Comparison of ENCODE assay signal across 22 mouse cellular contexts in the genomic region with DNA sequence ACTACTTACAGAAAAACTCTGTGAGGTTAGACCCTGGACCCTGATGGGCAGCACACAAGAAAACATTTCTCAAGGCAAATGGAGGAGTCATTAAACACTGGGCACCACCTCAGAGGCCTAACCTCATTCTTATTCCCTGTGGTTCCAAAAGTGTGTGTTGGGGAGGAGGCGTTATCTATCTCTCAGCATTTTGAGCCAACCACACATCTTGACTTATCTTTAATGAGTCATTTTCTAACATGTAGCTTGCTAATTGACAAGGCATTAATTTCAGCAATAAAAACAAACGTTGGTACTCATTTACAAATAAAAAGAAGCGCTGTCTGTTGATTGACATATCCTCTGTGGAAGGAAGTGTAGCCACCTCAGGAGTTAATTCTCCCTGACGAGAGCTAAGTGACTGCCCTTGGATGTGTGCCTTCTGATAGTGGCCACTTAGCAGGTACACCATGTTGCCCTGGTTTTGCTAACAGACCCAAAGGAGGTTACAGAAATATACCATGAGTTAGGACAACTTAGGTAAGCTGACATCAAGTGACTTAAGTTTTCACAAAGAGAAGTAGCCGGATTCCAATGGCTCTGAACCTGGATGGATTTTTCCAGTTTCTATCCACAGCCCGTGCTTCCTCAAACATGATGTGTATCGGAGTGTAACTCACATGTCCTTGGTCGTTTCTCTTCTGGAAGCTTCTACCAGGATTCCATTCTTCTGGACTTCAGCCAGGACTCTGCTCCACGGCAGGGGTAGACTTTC. TPM values are rescaled to one million over a fixed set of nuclear protein-coding genes. Genes with fewer than 3 reads are reported as not detected.
DNase-seq lines count a peak whose midpoint lies in the region; ATAC-seq and TF ChIP-seq lines count a peak whose summit lies in the region.
"Had no signal": no experiment of that assay in that cellular context is flagged by ENCODE, and none has a peak within 500 bp of the region (broad histone marks: within the 10 kb centered on the region; RNA-seq: fewer than 3 reads in every experiment).

No protein-coding gene starts in this region.

- H3K9ac ChIP-seq in embryonic facial prominence, embryonic 14.5 days (ENCODE audit: low read depth, low read length): no peak overlapping the region
- H3K9ac ChIP-seq in kidney, postnatal 0 days (ENCODE audit: low read depth, low read length): no peak overlapping the region
- H3K9ac ChIP-seq in kidney, embryonic 14.5 days (ENCODE audit: low read depth, low read length): no peak overlapping the region
- H3K9ac ChIP-seq in lung, postnatal 0 days (replicated peaks; ENCODE audit: low read depth): no peak overlapping the region
- H3K9ac ChIP-seq in stomach, embryonic 16.5 days (ENCODE audit: low read length): no peak overlapping the region
- H3K9ac ChIP-seq in forebrain, embryonic 14.5 days (ENCODE audit: low read length): no peak overlapping the region
- H3K9ac ChIP-seq: limb, embryonic 13.5 days; liver, embryonic 13.5 days; midbrain, embryonic 13.5 days had no signal

- WGBS in embryonic facial prominence, embryonic 14.5 days: 50% methylated on average over 9 of the region's 9 CpGs
- 74% methylated on average over 9 of the region's 9 CpGs for WGBS in embryonic facial prominence, embryonic 10.5 days
- WGBS in kidney, postnatal 0 days: 51% methylated on average over 9 of the region's 9 CpGs
- 67% methylated on average over 9 of the region's 9 CpGs for WGBS in kidney, embryonic 14.5 days
- WGBS in lung, postnatal 0 days: 41% methylated on average over 9 of the region's 9 CpGs
- WGBS in lung, adult 2 months: 46% methylated on average over 9 of the region's 9 CpGs
- 50% methylated on average over 9 of the region's 9 CpGs for WGBS in stomach, embryonic 16.5 days
- 41% methylated on average over 9 of the region's 9 CpGs for WGBS in forebrain, embryonic 14.5 days

- no peak overlapping the region for H3K27ac ChIP-seq in embryonic facial prominence, embryonic 14.5 days (replicated peaks; ENCODE audit: low read depth, low read length)
- H3K27ac ChIP-seq in embryonic facial prominence, embryonic 10.5 days (replicated peaks): no peak overlapping the region
- H3K27ac ChIP-seq in kidney, postnatal 0 days: no peak overlapping the region
- H3K27ac ChIP-seq in kidney, embryonic 14.5 days (ENCODE audit: low read depth, low read length): no peak overlapping the region
- H3K27ac ChIP-seq in lung, postnatal 0 days (ENCODE audit: low read length): no peak overlapping the region
- H3K27ac ChIP-seq in stomach, embryonic 16.5 days (ENCODE audit: low read length): no peak overlapping the region
- no peak overlapping the region for H3K27ac ChIP-seq in forebrain, embryonic 14.5 days (ENCODE audit: low read depth, low read length)
- H3K27ac ChIP-seq: heart, adult 2 months; limb, embryonic 13.5 days; liver, embryonic 13.5 days; midbrain, embryonic 13.5 days had no signal

- peak overlapping the region; percentile 20; the same call in 1 of the 2 replicates for H3K4me2 ChIP-seq in embryonic facial prominence, embryonic 14.5 days (ENCODE audit: low read depth, low read length)
- H3K4me2 ChIP-seq in kidney, postnatal 0 days (ENCODE audit: low read length): 0 out of 2 replicates have a peak overlapping the region, but pooled peaks have one; percentile 6
- H3K4me2 ChIP-seq in kidney, embryonic 14.5 days (replicated peaks; ENCODE audit: low read depth, low read length): no peak overlapping the region
- H3K4me2 ChIP-seq in lung, postnatal 0 days (replicated peaks; ENCODE audit: low read depth, low read length): peak overlapping the region; percentile 25; the same call in 1 of the 2 replicates
- peak overlapping the region; percentile 14; the same call in 1 of the 2 replicates for H3K4me2 ChIP-seq in stomach, embryonic 16.5 days (ENCODE audit: low read depth, low read length)
- no peak overlapping the region for H3K4me2 ChIP-seq in forebrain, embryonic 14.5 days (ENCODE audit: low read length)
- H3K4me2 ChIP-seq: limb, embryonic 13.5 days; liver, embryonic 13.5 days; midbrain, embryonic 13.5 days had no signal

- TF ChIP-seq EP300 in lung, postnatal 0 days (IDR thresholded peaks at IDR 0.05): no peak

- H3K36me3 ChIP-seq in embryonic facial prominence, embryonic 14.5 days (ENCODE audit: control insufficient read depth, insufficient read depth, low read length): no peaks in the 10 kb centered on the region
- no peaks in the 10 kb centered on the region for H3K36me3 ChIP-seq in embryonic facial prominence, embryonic 10.5 days (replicated peaks)
- H3K36me3 ChIP-seq in kidney, postnatal 0 days (ENCODE audit: insufficient read depth, low read length): no peaks in the 10 kb centered on the region
- H3K36me3 ChIP-seq in kidney, embryonic 14.5 days (ENCODE audit: control insufficient read depth, insufficient read depth, low read length): no peaks in the 10 kb centered on the region
- H3K36me3 ChIP-seq in lung, postnatal 0 days (ENCODE audit: insufficient read depth, low read length): no peaks in the 10 kb centered on the region
- H3K36me3 ChIP-seq in stomach, embryonic 16.5 days (ENCODE audit: control insufficient read depth, insufficient read depth, low read length): no peaks in the 10 kb centered on the region
- H3K36me3 ChIP-seq in forebrain, embryonic 14.5 days (ENCODE audit: control insufficient read depth, insufficient read depth, low read length): no peaks in the 10 kb centered on the region
- H3K36me3 ChIP-seq: limb, embryonic 13.5 days; liver, embryonic 13.5 days; midbrain, embryonic 13.5 days had no signal

- TF ChIP-seq POLR2A in lung, adult 2 months (IDR thresholded peaks at IDR 0.05; ENCODE audit: borderline replicate concordance, extremely low read depth, low read depth, low read length): no peak

- DNase-seq in embryonic facial prominence, embryonic 14.5 days (ENCODE audit: low spot score): no peak
- DNase-seq in embryonic facial prominence, embryonic 10.5 days (ENCODE audit: low spot score): no peak
- peak; percentile 34 for DNase-seq in kidney, postnatal 0 days (ENCODE audit: low spot score)
- peak; percentile 35 for DNase-seq in lung, postnatal 0 days (ENCODE audit: low spot score)
- no peak for DNase-seq in lung, adult 2 months
- no peak for DNase-seq in forebrain, embryonic 14.5 days (ENCODE audit: low spot score)
- DNase-seq: adrenal gland, postnatal 25 days; cerebellum, adult 11-12 months; cerebellum, postnatal 14 days; embryo, embryonic 11 days; gastrocnemius, postnatal 10 days; kidney, adult 8-10 months; liver, embryonic 13.5 days; thymus, adult 18-20 months; thymus, postnatal 4 days had no signal

- no peak overlapping the region for H3K4me3 ChIP-seq in embryonic facial prominence, embryonic 14.5 days (ENCODE audit: low read depth, low read length)
- H3K4me3 ChIP-seq in embryonic facial prominence, embryonic 10.5 days: no peak overlapping the region
- H3K4me3 ChIP-seq in kidney, postnatal 0 days (replicated peaks; ENCODE audit: low read depth, low read length): no peak overlapping the region
- H3K4me3 ChIP-seq in kidney, embryonic 14.5 days (ENCODE audit: low read length): no peak overlapping the region
- H3K4me3 ChIP-seq in lung, postnatal 0 days (ENCODE audit: low read depth, low read length): no peak overlapping the region
- H3K4me3 ChIP-seq in lung, adult 2 months (replicated peaks; ENCODE audit: extremely low read depth, low read depth, low read length): no peak overlapping the region
- H3K4me3 ChIP-seq in stomach, embryonic 16.5 days (replicated peaks; ENCODE audit: low read length): no peak overlapping the region
- no peak overlapping the region for H3K4me3 ChIP-seq in forebrain, embryonic 14.5 days (ENCODE audit: low read depth, low read length)
- H3K4me3 ChIP-seq: heart, adult 2 months; limb, embryonic 13.5 days; liver, embryonic 13.5 days; midbrain, embryonic 13.5 days; myocyte had no signal

- no peaks in the 10 kb centered on the region for H3K27me3 ChIP-seq in embryonic facial prominence, embryonic 14.5 days (replicated peaks; ENCODE audit: control insufficient read depth, insufficient read depth, low read length)
- no peaks in the 10 kb centered on the region for H3K27me3 ChIP-seq in embryonic facial prominence, embryonic 10.5 days (replicated peaks; ENCODE audit: low read depth, poor library complexity, severe bottlenecking)
- no peaks in the 10 kb centered on the region for H3K27me3 ChIP-seq in kidney, postnatal 0 days (ENCODE audit: insufficient read depth, low read length)
- H3K27me3 ChIP-seq in kidney, embryonic 14.5 days (ENCODE audit: control insufficient read depth, insufficient read depth, low read length): no peaks in the 10 kb centered on the region
- no peaks in the 10 kb centered on the region for H3K27me3 ChIP-seq in lung, postnatal 0 days (replicated peaks; ENCODE audit: insufficient read depth, low read length)
- no peaks in the 10 kb centered on the region for H3K27me3 ChIP-seq in stomach, embryonic 16.5 days (ENCODE audit: control insufficient read depth, insufficient read depth, low read length)
- H3K27me3 ChIP-seq in forebrain, embryonic 14.5 days (replicated peaks; ENCODE audit: control insufficient read depth, insufficient read depth, low read length): no peaks in the 10 kb centered on the region
- H3K27me3 ChIP-seq: limb, embryonic 13.5 days; midbrain, embryonic 13.5 days had no signal

- 0 out of 2 replicates have a peak, but pooled peaks cover 6% of the 10 kb centered on the region for H3K9me3 ChIP-seq in embryonic facial prominence, embryonic 14.5 days (ENCODE audit: control insufficient read depth, low read length)
- H3K9me3 ChIP-seq in embryonic facial prominence, embryonic 10.5 days: no peaks in the 10 kb centered on the region
- H3K9me3 ChIP-seq in kidney, postnatal 0 days (replicated peaks; ENCODE audit: low read length): no peaks in the 10 kb centered on the region; the same call in 1 of the 2 replicates
- no peaks in the 10 kb centered on the region for H3K9me3 ChIP-seq in kidney, embryonic 14.5 days (ENCODE audit: control insufficient read depth, low read length)
- H3K9me3 ChIP-seq in lung, postnatal 0 days (ENCODE audit: low read length): 0 out of 2 replicates have a peak, but pooled peaks cover 4% of the 10 kb centered on the region
- no peaks in the 10 kb centered on the region for H3K9me3 ChIP-seq in stomach, embryonic 16.5 days (replicated peaks; ENCODE audit: control insufficient read depth, low read length)
- no peaks in the 10 kb centered on the region for H3K9me3 ChIP-seq in forebrain, embryonic 14.5 days (replicated peaks; ENCODE audit: control insufficient read depth, low read length)
- H3K9me3 ChIP-seq: limb, embryonic 13.5 days; liver, embryonic 13.5 days; midbrain, embryonic 13.5 days had no signal

- TF ChIP-seq CTCF in kidney, postnatal 0 days (IDR thresholded peaks at IDR 0.05; ENCODE audit: low read depth): no peak
- no peak for TF ChIP-seq CTCF in lung, postnatal 0 days (IDR thresholded peaks at IDR 0.05)
- no peak for TF ChIP-seq CTCF in lung, adult 2 months (IDR thresholded peaks at IDR 0.05; ENCODE audit: insufficient read depth, low read length)

- no peak for ATAC-seq in embryonic facial prominence, embryonic 14.5 days (ENCODE audit: low read depth)
- ATAC-seq in kidney, postnatal 0 days (replicated peaks; ENCODE audit: low FRiP score, low read depth): no peak
- no peak for ATAC-seq in kidney, embryonic 14.5 days (ENCODE audit: low FRiP score, low TSS enrichment)
- no peak for ATAC-seq in lung, postnatal 0 days
- ATAC-seq in stomach, embryonic 16.5 days (ENCODE audit: insufficient read depth, low FRiP score): no peak
- no peak for ATAC-seq in forebrain, embryonic 14.5 days
- ATAC-seq: CD4-positive, CD25-positive, alpha-beta regulatory T cell, adult 4 months; midbrain, embryonic 13.5 days had no signal

- no peaks in the 10 kb centered on the region for H3K4me1 ChIP-seq in embryonic facial prominence, embryonic 14.5 days (ENCODE audit: control insufficient read depth, insufficient read depth, low read length)
- peaks cover 7% of the 10 kb centered on the region for H3K4me1 ChIP-seq in embryonic facial prominence, embryonic 10.5 days
- H3K4me1 ChIP-seq in kidney, postnatal 0 days (replicated peaks; ENCODE audit: insufficient read depth, low read length): no peaks in the 10 kb centered on the region
- H3K4me1 ChIP-seq in kidney, embryonic 14.5 days (ENCODE audit: control insufficient read depth, insufficient read depth, low read length): no peaks in the 10 kb centered on the region
- no peaks in the 10 kb centered on the region for H3K4me1 ChIP-seq in lung, postnatal 0 days (ENCODE audit: insufficient read depth, low read depth, low read length)
- H3K4me1 ChIP-seq in lung, adult 2 months (ENCODE audit: control insufficient read depth, insufficient read depth, low read length): no peaks in the 10 kb centered on the region; the same call in 1 of the 2 replicates
- H3K4me1 ChIP-seq in stomach, embryonic 16.5 days (ENCODE audit: control insufficient read depth, insufficient read depth, low read length): no peaks in the 10 kb centered on the region
- H3K4me1 ChIP-seq in forebrain, embryonic 14.5 days (ENCODE audit: control insufficient read depth, insufficient read depth, low read length): peaks cover 5% of the 10 kb centered on the region
- H3K4me1 ChIP-seq: liver, embryonic 13.5 days had no signal

RNA-seq across cellular contexts. Expression of gene Plxnc1, which starts 29.9 kb away (rescaled TPM):
- 3.7 and 4.3 TPM in 2 replicates for polyA plus RNA-seq in embryonic facial prominence, embryonic 14.5 days (2014; fragmentation: Nextera tagmentation; extraction: Ambion mirVana)
- 1.1 and 1.3 TPM in 2 replicates for polyA plus RNA-seq in embryonic facial prominence, embryonic 10.5 days (2016; fragmentation: Nextera tagmentation; extraction: Ambion mirVana)
- polyA plus RNA-seq in kidney, postnatal 0 days (2015; fragmentation: Nextera tagmentation; extraction: Ambion mirVana): 0.94 and 1.3 TPM in 2 replicates
- polyA plus RNA-seq in kidney, embryonic 14.5 days (2014; fragmentation: Nextera tagmentation; extraction: Ambion mirVana): 2.3 and 3.9 TPM in 2 replicates
- 3.2 and 4.2 TPM in 2 replicates for polyA plus RNA-seq in lung, postnatal 0 days (2015; fragmentation: Nextera tagmentation; extraction: Ambion mirVana)
- polyA plus RNA-seq in lung, adult 2 months (2012; rRNA removed): 4.6 and 5.4 TPM in 2 replicates
- polyA plus RNA-seq in stomach, embryonic 16.5 days (2015; fragmentation: Nextera tagmentation; extraction: Ambion mirVana): 1.2 and 1.9 TPM in 2 replicates
- polyA plus RNA-seq in forebrain, embryonic 14.5 days (2014; fragmentation: Nextera tagmentation; extraction: Ambion mirVana): 14.4 and 15.0 TPM in 2 replicates
- polyA plus RNA-seq: myocyte had no signal

Comparison
In these comparisons a context has a peak if more than half of its experiments do, and no peak if none do; other contexts are left out.
1. DNase-seq: peak in kidney, postnatal 0 days (single experiment) and lung, postnatal 0 days (single experiment); none in embryonic facial prominence, embryonic 14.5 days (single experiment), embryonic facial prominence, embryonic 10.5 days (single experiment), lung, adult 2 months (single experiment) and forebrain, embryonic 14.5 days (single experiment).
2. H3K4me2 ChIP-seq: peak in embryonic facial prominence, embryonic 14.5 days (single experiment), kidney, postnatal 0 days (single experiment), lung, postnatal 0 days (single experiment) and stomach, embryonic 16.5 days (single experiment); none in kidney, embryonic 14.5 days (single experiment) and forebrain, embryonic 14.5 days (single experiment).